Mouse (Mus musculus): Measurements from ENCODE around the gene Eva1c. TPM values are rescaled to one million over a fixed set of nuclear protein-coding genes. Genes with fewer than 3 reads are reported as not detected.
"Not testable (repeated sequence)": the region's sequence is repeated elsewhere in the genome, so short reads cannot be mapped to it uniquely, and the experiment has no call there.

Gene Eva1c
- polyA plus RNA-seq, 1 experiment from 2014 or later = 1.2 TPM

DNA sequence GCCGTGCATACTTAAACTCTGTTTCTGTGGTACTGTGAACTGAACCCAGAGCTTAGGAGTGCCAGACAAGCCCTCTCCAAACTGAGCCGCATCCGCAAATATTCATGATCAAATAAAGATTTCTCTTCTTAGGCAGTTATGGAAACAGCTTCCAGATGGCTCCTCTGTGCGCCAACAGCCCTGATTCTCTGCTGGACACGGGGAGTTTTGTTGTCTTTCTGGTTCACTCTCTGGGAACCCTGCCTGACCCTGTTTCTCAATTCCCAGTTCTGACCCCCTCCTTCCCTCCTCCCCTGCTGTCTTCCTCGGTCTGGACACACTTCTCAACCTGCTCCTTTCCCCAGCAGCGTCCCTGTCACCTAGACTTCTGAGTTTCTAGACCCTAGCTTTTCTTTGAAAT, 3.5 kb upstream of the Eva1c start:
- Histone ChIP-seq H3K9ac (no peak overlapping the region), H3K36me3 (ENCODE audit: insufficient read depth) (no peaks in the 10 kb centered on the region), H3K4me2 (no peak overlapping the region), H3K27me3 (ENCODE audit: insufficient read depth, low read length) (no peaks in the 10 kb centered on the region), H3K4me1 (ENCODE audit: insufficient read depth) (no peaks in the 10 kb centered on the region), H3K4me3 (ENCODE audit: low read depth, low read length) (no peak overlapping the region), H3K27ac (ENCODE audit: low read depth) (no peak overlapping the region), H3K9me3 (ENCODE audit: low read depth, low read length) (no peaks in the 10 kb centered on the region)
- WGBS = 55% methylated on average over 7 of the region's 7 CpGs
- ATAC-seq (ENCODE audit: insufficient read depth) (no peak), DNase-seq (no peak)
- no peak for TF ChIP-seq CTCF (IDR thresholded peaks at IDR 0.05; ENCODE audit: low read depth)

DNA sequence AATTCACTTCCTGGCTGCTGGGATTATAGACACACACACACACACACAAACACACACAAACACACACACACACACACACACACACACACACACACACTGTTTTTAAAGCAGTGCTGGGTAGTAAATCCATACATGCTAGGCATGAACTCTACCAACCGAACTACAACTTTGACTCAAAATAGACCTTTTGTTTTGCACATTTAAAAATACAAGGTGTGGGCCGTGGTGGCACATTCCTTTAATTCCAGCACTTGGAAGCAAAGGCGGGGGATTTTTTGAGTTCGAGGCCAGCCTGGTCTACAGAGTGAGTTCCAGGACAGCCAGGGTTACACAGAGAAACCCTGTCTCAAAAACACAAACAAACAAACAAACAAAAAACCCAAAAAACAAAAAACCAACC, 2.5 kb upstream of the Eva1c start:
- not testable (repeated sequence) for ATAC-seq (ENCODE audit: insufficient read depth); DNase-seq; H3K27ac ChIP-seq (ENCODE audit: low read depth); H3K9me3 ChIP-seq (ENCODE audit: low read depth, low read length); H3K27me3 ChIP-seq (ENCODE audit: insufficient read depth, low read length); H3K4me2 ChIP-seq; H3K4me1 ChIP-seq (ENCODE audit: insufficient read depth); H3K4me3 ChIP-seq (ENCODE audit: low read depth, low read length); H3K36me3 ChIP-seq (ENCODE audit: insufficient read depth); H3K9ac ChIP-seq
- 67% methylated on average over 4 of the region's 4 CpGs for WGBS

DNA sequence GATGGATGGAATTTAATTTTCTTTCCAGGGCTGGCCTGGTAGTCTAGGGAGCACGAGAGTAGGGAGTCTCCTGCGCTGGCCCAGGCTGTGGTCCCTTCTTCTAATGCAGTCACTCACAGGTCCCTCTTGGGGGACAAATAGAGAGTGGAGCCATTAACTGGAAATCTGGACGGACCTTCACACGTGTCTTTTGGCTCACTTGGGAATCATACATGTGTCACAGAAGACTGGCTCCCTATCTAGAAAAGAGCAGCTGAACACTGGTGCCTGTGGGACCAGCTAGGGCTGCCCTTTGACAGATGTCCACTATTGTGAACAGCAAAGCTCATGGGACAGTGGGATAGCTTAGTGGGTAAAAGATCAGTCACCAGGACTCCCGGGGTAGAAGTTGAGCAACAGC, 478 bp upstream of the Eva1c start:
- Histone ChIP-seq H3K4me1 (ENCODE audit: insufficient read depth) (peaks cover 5% of the 10 kb centered on the region; the same call in 1 of the 2 replicates), H3K9me3 (ENCODE audit: low read depth, low read length) (no peaks in the 10 kb centered on the region), H3K27me3 (ENCODE audit: insufficient read depth, low read length) (peaks cover 15% of the 10 kb centered on the region), H3K4me2 (no peak overlapping the region), H3K27ac (ENCODE audit: low read depth) (no peak overlapping the region), H3K9ac (no peak overlapping the region), H3K4me3 (ENCODE audit: low read depth, low read length) (no peak overlapping the region), H3K36me3 (ENCODE audit: insufficient read depth) (no peaks in the 10 kb centered on the region)
- no peak for ATAC-seq (ENCODE audit: insufficient read depth)
- DNase-seq = no peak
- no peak for TF ChIP-seq CTCF (IDR thresholded peaks at IDR 0.05; ENCODE audit: low read depth)
- WGBS = 85% methylated on average over 5 of the region's 5 CpGs

DNA sequence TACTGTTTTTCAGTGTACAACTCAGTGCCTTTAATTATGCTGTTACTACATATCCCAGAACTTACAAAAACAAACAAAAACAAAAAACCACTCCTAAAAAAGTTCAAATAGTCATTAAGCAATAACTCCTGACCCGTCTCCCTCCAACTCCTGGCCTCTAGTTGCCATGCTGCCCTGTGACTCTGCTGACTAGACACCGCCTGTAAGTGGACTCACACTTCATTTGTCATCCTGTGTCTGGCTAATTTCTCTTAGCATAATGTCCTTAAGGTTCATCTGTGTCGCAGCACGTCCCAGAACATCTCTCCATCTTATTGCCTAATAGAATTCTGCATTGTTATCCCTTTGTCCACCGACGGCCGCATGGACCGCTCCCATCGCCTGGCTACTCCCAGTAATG, 979 bp downstream of the Eva1c start:
- Histone ChIP-seq H3K4me1 (ENCODE audit: insufficient read depth) (peaks cover 5% of the 10 kb centered on the region; the same call in 1 of the 2 replicates), H3K4me3 (ENCODE audit: low read depth, low read length) (no peak overlapping the region), H3K27ac (ENCODE audit: low read depth) (no peak overlapping the region), H3K9ac (no peak overlapping the region), H3K36me3 (ENCODE audit: insufficient read depth) (no peaks in the 10 kb centered on the region), H3K9me3 (ENCODE audit: low read depth, low read length) (no peaks in the 10 kb centered on the region), H3K4me2 (no peak overlapping the region), H3K27me3 (ENCODE audit: insufficient read depth, low read length) (peaks cover 29% of the 10 kb centered on the region)
- DNase-seq (no peak), ATAC-seq (ENCODE audit: insufficient read depth) (no peak)
- 58% methylated on average over 9 of the region's 9 CpGs for WGBS
- no peak for TF ChIP-seq CTCF (IDR thresholded peaks at IDR 0.05; ENCODE audit: low read depth)

DNA sequence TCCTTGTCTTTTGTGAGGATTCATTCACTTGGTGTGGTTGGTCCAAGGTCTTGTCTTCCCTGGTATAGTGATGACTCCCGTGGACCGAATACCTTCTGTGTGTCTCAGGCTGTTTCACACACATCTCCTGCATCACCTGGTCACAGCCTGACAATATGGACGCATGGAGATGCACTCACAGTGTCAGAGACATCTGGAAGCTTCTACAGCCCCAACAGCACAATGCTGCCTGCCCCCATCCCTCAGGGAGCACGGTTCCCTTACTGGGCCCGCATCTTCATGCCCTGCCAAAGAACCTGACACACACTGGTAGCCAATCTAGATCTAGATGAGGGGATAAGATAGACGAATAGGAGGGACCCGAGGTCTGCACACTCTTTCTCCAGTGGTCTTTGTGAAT, 2.6 kb downstream of the Eva1c start:
- H3K4me2 ChIP-seq = peak overlapping the region; percentile 99; the same call in 1 of the 2 replicates
- DNase-seq = no peak
- no peak for TF ChIP-seq CTCF (IDR thresholded peaks at IDR 0.05; ENCODE audit: low read depth)
- peaks cover 5% of the 10 kb centered on the region; the same call in 1 of the 2 replicates for H3K4me1 ChIP-seq (ENCODE audit: insufficient read depth)
- no peak for ATAC-seq (ENCODE audit: insufficient read depth)
- no peak overlapping the region for H3K4me3 ChIP-seq (ENCODE audit: low read depth, low read length)
- H3K9ac ChIP-seq = no peak overlapping the region
- whole genome bisulfite sequencing = 71% methylated on average over 7 of the region's 7 CpGs
- H3K9me3 ChIP-seq (ENCODE audit: low read depth, low read length) = no peaks in the 10 kb centered on the region
- peaks cover 29% of the 10 kb centered on the region for H3K27me3 ChIP-seq (ENCODE audit: insufficient read depth, low read length)
- H3K27ac ChIP-seq (ENCODE audit: low read depth) = no peak overlapping the region
- no peaks in the 10 kb centered on the region for H3K36me3 ChIP-seq (ENCODE audit: insufficient read depth)

DNA sequence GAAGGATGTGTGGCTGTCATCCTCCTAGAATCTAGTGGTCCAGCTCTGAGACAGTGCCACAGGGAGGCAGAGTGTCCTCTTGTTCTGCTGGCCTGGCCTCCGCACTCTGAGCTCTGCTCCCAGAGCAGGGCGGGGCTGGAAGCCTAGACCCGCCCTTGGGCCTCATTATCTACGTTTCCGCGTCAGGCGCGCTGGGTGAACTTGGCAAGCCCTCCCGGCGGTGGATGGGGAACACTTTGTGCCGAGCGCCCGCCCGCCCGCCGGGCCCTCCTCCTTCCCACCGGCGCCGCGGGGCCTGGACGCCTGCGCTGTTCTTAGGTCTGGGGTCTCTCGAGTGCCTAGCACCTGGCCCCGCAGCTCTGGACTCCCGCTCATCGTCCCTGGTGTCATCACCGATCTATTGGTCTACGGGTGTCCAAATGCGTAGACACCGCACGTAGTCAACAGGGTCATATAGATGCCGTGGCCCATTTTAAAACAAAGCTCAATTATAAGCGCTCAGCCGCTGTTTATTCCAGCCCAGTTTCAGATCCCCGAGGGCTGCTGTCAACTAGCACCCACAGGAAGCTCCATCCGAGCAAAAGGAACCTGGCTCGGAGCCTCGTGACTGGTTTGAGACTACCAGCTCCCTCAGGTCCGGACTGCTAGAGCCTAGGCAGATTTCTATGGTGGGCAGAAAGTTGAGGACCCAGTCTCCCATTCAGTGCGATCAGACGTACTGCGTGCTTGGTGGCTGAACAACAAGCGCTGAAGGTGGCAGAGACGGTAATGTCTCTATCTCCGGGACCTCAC, 3.6 kb downstream of the Eva1c start:
- no peaks in the 10 kb centered on the region for H3K9me3 ChIP-seq (ENCODE audit: low read depth, low read length)
- H3K27me3 ChIP-seq (ENCODE audit: insufficient read depth, low read length) = peaks cover 29% of the 10 kb centered on the region
- peak overlapping the region; percentile 55 for H3K9ac ChIP-seq
- WGBS = under 1% methylated on average over 45 of the region's 45 CpGs
- no peaks in the 10 kb centered on the region for H3K36me3 ChIP-seq (ENCODE audit: insufficient read depth)
- peak; percentile 80 for ATAC-seq (ENCODE audit: insufficient read depth)
- H3K4me3 ChIP-seq (ENCODE audit: low read depth, low read length) = peak overlapping the region; percentile 52
- peak overlapping the region; percentile 18 for H3K27ac ChIP-seq (ENCODE audit: low read depth)
- peak; percentile 91 for DNase-seq
- H3K4me1 ChIP-seq (ENCODE audit: insufficient read depth) = peaks cover 5% of the 10 kb centered on the region; the same call in 1 of the 2 replicates
- TF ChIP-seq CTCF (IDR thresholded peaks at IDR 0.05; ENCODE audit: low read depth) = 0 out of 2 replicates have a peak, but pooled peaks have one; percentile 31
- peak overlapping the region; percentile 99 for H3K4me2 ChIP-seq

DNA sequence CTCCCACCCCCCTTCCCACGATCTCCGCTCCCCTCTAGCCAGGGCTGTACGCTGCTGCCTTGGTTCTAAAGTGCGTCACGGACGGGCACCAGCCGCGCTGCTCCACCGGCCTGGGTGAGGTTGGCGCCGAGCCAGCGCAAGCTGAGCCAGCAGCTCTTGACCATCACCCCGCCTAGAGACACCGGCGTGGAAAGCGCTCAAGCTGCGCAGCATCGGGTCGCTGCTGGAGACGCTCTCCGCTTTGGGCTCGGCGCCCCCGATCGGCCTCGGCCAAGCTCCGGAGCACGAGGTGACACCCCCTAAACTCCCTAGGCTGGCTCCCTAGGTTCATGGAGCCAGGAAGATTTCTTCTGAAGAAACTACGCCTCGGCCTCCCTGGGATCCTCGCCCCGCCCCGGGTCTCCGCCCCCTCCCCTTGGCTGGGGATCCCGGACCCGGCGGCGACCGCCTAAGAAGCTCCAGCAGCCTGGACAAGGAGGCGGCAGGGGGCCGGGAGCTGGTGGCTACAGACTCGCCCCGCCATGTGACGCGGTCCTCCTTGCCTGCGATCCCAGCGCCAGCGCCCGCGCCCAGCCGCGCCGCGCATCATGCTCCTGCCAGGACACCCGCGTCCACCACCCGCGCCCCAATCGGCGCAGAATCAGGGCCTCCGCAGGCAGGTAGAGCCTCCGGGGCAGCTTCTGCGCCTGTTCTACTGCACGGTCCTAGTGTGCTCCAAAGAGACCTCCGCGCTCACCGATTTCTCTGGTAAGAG, 4.3 kb downstream of the Eva1c start:
- peaks cover 5% of the 10 kb centered on the region; the same call in 1 of the 2 replicates for H3K4me1 ChIP-seq (ENCODE audit: insufficient read depth)
- no peak for TF ChIP-seq CTCF (IDR thresholded peaks at IDR 0.05; ENCODE audit: low read depth)
- DNase-seq (peak; percentile 81), ATAC-seq (ENCODE audit: insufficient read depth) (peak; percentile 70)
- H3K27ac ChIP-seq (ENCODE audit: low read depth) = peak overlapping the region; percentile 18
- peak overlapping the region; percentile 99 for H3K4me2 ChIP-seq
- H3K9me3 ChIP-seq (ENCODE audit: low read depth, low read length) = no peaks in the 10 kb centered on the region
- H3K27me3 ChIP-seq (ENCODE audit: insufficient read depth, low read length) = peaks cover 29% of the 10 kb centered on the region
- H3K36me3 ChIP-seq (ENCODE audit: insufficient read depth) = no peaks in the 10 kb centered on the region
- peak overlapping the region; percentile 52 for H3K4me3 ChIP-seq (ENCODE audit: low read depth, low read length)
- H3K9ac ChIP-seq = peak overlapping the region; percentile 55
- 1% methylated on average over 67 of the region's 67 CpGs for WGBS
